Mouse (Mus musculus): ENCODE measurements around the gene Actg2. TPM values are rescaled to one million over a fixed set of nuclear protein-coding genes. Genes with fewer than 3 reads are reported as not detected.

Actg2 gene
- total RNA-seq, 1 experiment, result 6.6 TPM

DNA sequence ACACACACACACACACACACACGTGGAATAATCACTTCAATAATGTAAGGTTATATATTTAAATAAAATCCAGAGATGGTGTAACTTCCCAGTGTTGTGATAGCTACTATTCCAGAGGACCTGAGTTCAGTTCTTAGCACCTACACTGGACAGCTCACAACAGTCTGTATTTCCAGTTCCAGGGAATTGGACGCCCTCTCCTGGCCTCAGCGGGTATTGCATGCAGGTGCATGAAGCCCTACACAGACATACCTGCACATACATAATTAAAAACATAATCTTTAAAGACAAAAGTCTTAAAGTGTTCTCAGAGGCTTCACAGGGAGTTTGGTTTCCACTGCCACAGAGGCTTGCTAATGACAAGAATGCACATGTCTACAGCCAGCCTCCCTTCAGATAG is 35.6 kb downstream of the Actg2 start:
- TF ChIP-seq ZC3H11A (IDR thresholded peaks at IDR 0.05; ENCODE audit: borderline replicate concordance, low read depth, low read length), result peak; percentile 52; the same call in 1 of the 2 replicates
- TF ChIP-seq HCFC1 (IDR thresholded peaks at IDR 0.05; ENCODE audit: borderline replicate concordance, insufficient read depth, low read length), result no peak
- DNase-seq (ENCODE audit: low read depth, low spot score), result peak; percentile 25
- Histone ChIP-seq H3K4me3 (ENCODE audit: insufficient read depth in 1 of 2, low read depth in 1 of 2, low read length in 2 of 2, poor library complexity in 1 of 2, severe bottlenecking in 1 of 2) (no peak overlapping the region), H3K9ac (ENCODE audit: insufficient read depth, low read depth, low read length, poor library complexity, severe bottlenecking) (no peak overlapping the region), H3K36me3 (ENCODE audit: control insufficient read depth, insufficient read depth, low read length, poor library complexity, severe bottlenecking) (no peaks in the 10 kb centered on the region), H3K27ac (ENCODE audit: insufficient read depth, low read depth, low read length, poor library complexity, severe bottlenecking) (no peak overlapping the region), H3K9me3 (ENCODE audit: control insufficient read depth, insufficient read depth, low read depth, low read length) (no peaks in the 10 kb centered on the region), H3K4me1 (ENCODE audit: control insufficient read depth in 2 of 2, insufficient read depth in 2 of 2, low read length in 2 of 2, poor library complexity in 1 of 2) (no peaks in the 10 kb centered on the region)
- in situ Hi-C loops (cut with MboI; ENCODE audit: low sequenced_read_pairs in 2 of 2, unreplicated experiment in 2 of 2), result no loop called here

DNA sequence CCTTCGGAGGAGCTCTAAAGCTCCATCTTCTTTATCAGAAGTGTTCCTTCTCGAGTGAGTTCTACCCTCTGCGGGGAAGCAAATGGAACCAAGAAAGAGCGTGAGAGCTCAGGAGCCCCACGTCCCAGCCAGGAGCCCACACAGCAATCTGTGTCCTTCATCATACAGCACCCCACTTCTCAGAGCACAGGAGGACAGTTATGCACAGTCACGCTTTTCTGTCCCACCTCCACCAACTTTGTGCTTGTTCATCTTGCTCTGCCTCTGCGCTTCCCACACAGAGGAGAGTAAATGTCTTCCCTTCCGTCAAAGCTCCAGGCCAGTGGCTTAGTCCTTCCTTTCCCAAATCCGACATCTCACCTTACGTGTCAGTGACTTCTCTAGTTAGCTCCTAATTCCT is 37.0 kb downstream of the Actg2 start:
- Histone ChIP-seq H3K36me3 (ENCODE audit: control insufficient read depth, insufficient read depth, low read length, poor library complexity, severe bottlenecking) (no peaks in the 10 kb centered on the region), H3K4me1 (ENCODE audit: control insufficient read depth in 2 of 2, insufficient read depth in 2 of 2, low read length in 2 of 2, poor library complexity in 1 of 2) (no peaks in the 10 kb centered on the region), H3K9ac (ENCODE audit: insufficient read depth, low read depth, low read length, poor library complexity, severe bottlenecking) (no peak overlapping the region), H3K9me3 (ENCODE audit: control insufficient read depth, insufficient read depth, low read depth, low read length) (no peaks in the 10 kb centered on the region), H3K27ac (ENCODE audit: insufficient read depth, low read depth, low read length, poor library complexity, severe bottlenecking) (no peak overlapping the region), H3K4me3 (ENCODE audit: insufficient read depth in 1 of 2, low read depth in 1 of 2, low read length in 2 of 2, poor library complexity in 1 of 2, severe bottlenecking in 1 of 2) (no peak overlapping the region)
- no peak for DNase-seq (ENCODE audit: low read depth, low spot score)
- in situ Hi-C loops (cut with MboI; ENCODE audit: low sequenced_read_pairs in 2 of 2, unreplicated experiment in 2 of 2), result loop anchor here in 1 of 2 experiments (10.0 kb wide), 1 partner anchor 144 kb away; no protein-coding TSS in a partner anchor
- TF ChIP-seq MAFK (IDR thresholded peaks at IDR 0.05; ENCODE audit: insufficient read depth, low read depth, low read length), result no peak
- TF ChIP-seq HCFC1 (IDR thresholded peaks at IDR 0.05; ENCODE audit: borderline replicate concordance, insufficient read depth, low read length), result no peak
- no peak for TF ChIP-seq ZNF384 (IDR thresholded peaks at IDR 0.05; ENCODE audit: low read depth, low read length)
- no peak for TF ChIP-seq ZC3H11A (IDR thresholded peaks at IDR 0.05; ENCODE audit: borderline replicate concordance, low read depth, low read length)
- TF ChIP-seq CHD2 (IDR thresholded peaks at IDR 0.05; ENCODE audit: low read depth, low read length), result no peak

DNA sequence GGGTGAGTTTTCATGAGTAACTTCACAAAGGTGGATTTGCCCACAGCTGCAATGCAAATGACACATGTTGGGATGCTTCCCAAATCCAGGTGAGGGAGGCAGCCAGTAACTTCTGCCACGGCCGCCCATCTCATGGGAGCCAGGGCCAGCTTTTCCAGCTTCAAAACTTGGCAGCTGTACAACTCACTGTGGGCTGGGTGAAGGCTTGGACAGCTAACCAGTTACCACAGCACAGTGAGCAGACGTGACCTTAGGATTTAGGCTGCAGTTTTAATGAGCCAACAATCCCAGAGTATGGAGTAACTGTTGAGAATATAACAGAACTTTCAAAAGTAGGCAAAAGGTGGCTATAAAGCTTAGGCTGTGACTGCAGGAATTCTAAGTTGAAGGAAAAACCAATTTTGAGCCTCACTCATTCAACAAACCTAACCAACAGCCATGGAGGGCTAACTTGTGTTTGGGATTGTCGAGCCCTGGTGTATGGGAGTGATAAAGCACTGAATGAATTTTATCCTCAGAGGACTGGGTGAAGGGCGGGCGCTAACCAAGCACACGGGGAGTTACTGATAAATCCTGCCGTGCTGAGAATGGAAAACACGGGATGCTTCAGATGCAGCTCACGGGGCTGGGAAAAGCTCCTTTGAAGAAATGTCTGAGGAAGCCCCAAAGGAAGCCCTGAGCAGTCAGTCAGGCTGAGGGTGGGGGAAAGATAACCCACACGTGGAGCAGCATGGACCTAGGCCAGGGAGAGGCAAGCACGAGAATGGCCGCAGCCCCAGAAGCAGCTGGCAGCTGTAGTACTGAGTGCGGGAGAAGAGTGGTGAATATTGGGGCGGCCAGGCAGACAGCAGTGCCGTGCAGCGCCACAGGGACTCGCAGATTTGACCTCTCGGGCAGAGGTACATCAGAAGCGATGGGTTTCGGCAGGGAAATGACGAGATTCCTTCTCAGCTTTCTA is 39.0 kb downstream of the Actg2 start:
- H3K4me3 ChIP-seq (ENCODE audit: insufficient read depth in 1 of 2, low read depth in 1 of 2, low read length in 2 of 2, poor library complexity in 1 of 2, severe bottlenecking in 1 of 2), result no peak overlapping the region
- in situ Hi-C loops (cut with MboI; ENCODE audit: low sequenced_read_pairs in 2 of 2, unreplicated experiment in 2 of 2), result loop anchor here in 1 of 2 experiments (10.0 kb wide), 1 partner anchor 142 kb away; no protein-coding TSS in a partner anchor
- no peaks in the 10 kb centered on the region for H3K4me1 ChIP-seq (ENCODE audit: control insufficient read depth in 2 of 2, insufficient read depth in 2 of 2, low read length in 2 of 2, poor library complexity in 1 of 2)
- no peaks in the 10 kb centered on the region for H3K9me3 ChIP-seq (ENCODE audit: control insufficient read depth, insufficient read depth, low read depth, low read length)
- DNase-seq (ENCODE audit: low read depth, low spot score), result no peak
- H3K9ac ChIP-seq (ENCODE audit: insufficient read depth, low read depth, low read length, poor library complexity, severe bottlenecking), result no peak overlapping the region
- H3K27ac ChIP-seq (ENCODE audit: insufficient read depth, low read depth, low read length, poor library complexity, severe bottlenecking), result no peak overlapping the region
- H3K36me3 ChIP-seq (ENCODE audit: control insufficient read depth, insufficient read depth, low read length, poor library complexity, severe bottlenecking), result no peaks in the 10 kb centered on the region
- TF ChIP-seq ZC3H11A (IDR thresholded peaks at IDR 0.05; ENCODE audit: borderline replicate concordance, low read depth, low read length) (no peak), ZNF384 (IDR thresholded peaks at IDR 0.05; ENCODE audit: low read depth, low read length) (no peak), CHD2 (IDR thresholded peaks at IDR 0.05; ENCODE audit: low read depth, low read length) (no peak), HCFC1 (IDR thresholded peaks at IDR 0.05; ENCODE audit: borderline replicate concordance, insufficient read depth, low read length) (no peak), MAFK (IDR thresholded peaks at IDR 0.05; ENCODE audit: insufficient read depth, low read depth, low read length) (no peak)

DNA sequence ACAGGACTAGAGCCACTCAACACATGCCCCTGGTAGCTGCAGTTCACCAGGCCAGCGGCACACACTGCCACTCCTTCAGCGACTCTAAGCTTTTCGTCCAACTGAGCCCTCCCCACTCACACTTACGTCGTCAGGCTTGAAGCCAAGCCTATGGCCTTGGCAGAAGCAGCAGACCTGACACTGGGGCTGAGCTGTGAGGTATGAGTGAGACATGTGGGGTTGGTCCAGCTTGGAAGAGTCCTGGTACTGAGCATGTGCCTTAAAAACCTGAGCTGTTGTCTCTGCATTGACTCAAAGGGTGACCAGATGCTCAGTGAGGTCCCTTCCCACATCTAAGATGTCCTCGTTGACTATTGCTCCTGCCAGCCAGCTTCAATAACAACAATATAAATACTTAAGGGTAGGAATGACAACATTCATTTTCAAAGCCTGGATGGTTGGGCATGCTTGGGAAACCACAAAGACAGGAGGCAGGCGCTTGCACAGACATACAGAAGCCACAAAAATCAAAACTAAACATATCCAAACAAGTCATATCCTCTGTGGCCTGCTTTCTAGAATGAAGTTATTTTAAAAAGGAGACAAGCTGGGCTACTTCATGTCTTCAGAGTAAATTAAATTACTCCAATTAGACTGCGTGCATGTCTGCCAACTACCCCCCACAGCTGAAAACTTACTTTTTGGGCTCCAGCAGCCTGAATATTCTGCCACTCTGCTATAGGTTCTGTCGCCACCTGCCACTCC is 39.9 kb downstream of the Actg2 start:
- TF ChIP-seq CHD2 (IDR thresholded peaks at IDR 0.05; ENCODE audit: low read depth, low read length) (no peak), ZNF384 (IDR thresholded peaks at IDR 0.05; ENCODE audit: low read depth, low read length) (no peak), ZC3H11A (IDR thresholded peaks at IDR 0.05; ENCODE audit: borderline replicate concordance, low read depth, low read length) (no peak), HCFC1 (IDR thresholded peaks at IDR 0.05; ENCODE audit: borderline replicate concordance, insufficient read depth, low read length) (no peak)
- Histone ChIP-seq H3K4me1 (ENCODE audit: control insufficient read depth in 2 of 2, insufficient read depth in 2 of 2, low read length in 2 of 2, poor library complexity in 1 of 2) (no peaks in the 10 kb centered on the region), H3K9ac (ENCODE audit: insufficient read depth, low read depth, low read length, poor library complexity, severe bottlenecking) (no peak overlapping the region), H3K9me3 (ENCODE audit: control insufficient read depth, insufficient read depth, low read depth, low read length) (no peaks in the 10 kb centered on the region), H3K36me3 (ENCODE audit: control insufficient read depth, insufficient read depth, low read length, poor library complexity, severe bottlenecking) (no peaks in the 10 kb centered on the region), H3K4me3 (ENCODE audit: insufficient read depth in 1 of 2, low read depth in 1 of 2, low read length in 2 of 2, poor library complexity in 1 of 2, severe bottlenecking in 1 of 2) (no peak overlapping the region), H3K27ac (ENCODE audit: insufficient read depth, low read depth, low read length, poor library complexity, severe bottlenecking) (no peak overlapping the region)
- DNase-seq (ENCODE audit: low read depth, low spot score), result no peak
- in situ Hi-C loops (cut with MboI; ENCODE audit: low sequenced_read_pairs in 2 of 2, unreplicated experiment in 2 of 2), result loop anchor here in 1 of 2 experiments (10.0 kb wide), 1 partner anchor 141 kb away; no protein-coding TSS in a partner anchor

All from ES-E14 (cell line).